Mouse (Mus musculus) MEL-GATA-1-ER (cell line): ENCODE measurements at regions not wholly inside any gene's neighbourhood (a gene's known extent, or its start where the extent isn't known, plus 50 kb on each side); places are given as distances from the start of the nearest gene placed in this dataset.
A peak's percentile ranks its signal among the peaks of the same experiment; 100 is the strongest.

Experiments used
- DNase-seq: peaks from one replicate; pipeline ENCODE4 v3.0.0-alpha.2; 2012; ENCODE audit warnings: low read depth; ENCODE audit errors: extremely low read depth

DNA sequence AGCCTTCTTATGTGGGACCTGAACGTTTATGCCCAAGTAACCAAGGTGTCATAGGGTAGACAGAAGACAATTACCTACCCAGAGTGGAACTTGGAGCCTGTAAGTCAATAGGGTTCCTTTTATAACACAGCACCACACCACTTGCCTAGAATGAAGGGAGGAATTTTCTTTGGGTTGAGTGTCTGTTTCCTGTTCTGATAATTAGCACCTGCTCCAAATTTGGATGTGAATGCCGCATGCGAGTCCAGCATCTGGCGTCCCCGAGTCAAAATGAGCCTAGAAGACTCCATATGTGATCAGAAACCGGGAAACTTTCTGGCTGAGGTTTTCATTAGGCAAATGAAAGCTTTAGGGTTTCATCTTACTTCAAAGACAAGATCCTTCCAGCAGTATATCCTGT lies 653.7 kb downstream of the Adgrl2 start:
- DNase-seq = no peak

GRCm38 (mm10) chr3:148336091-148336511 lies 654.3 kb downstream of the Adgrl2 start:
- peak; percentile 87 for DNase-seq

DNA sequence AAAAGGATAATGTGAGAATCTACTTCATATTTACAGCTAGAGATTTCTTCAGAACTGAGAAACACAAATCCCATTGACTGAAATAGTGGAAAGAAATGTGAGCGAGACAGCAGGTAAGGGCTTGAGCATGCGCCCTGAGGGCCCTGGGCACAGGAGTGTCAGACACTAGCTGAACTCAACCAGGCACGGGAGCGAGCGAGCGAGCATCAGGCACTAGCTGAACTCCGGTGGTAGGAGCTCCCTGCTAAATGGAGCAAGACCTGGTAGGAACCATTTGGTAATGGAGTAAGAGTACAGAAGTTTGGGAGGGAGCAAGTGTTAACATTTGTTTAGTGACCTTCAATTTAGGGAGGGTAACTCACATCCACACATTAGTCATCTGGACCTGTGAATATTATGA lies 654.7 kb downstream of the Adgrl2 start:
- no peak for DNase-seq

GRCm38 (mm10) chr3:148324911-148325621 lies 665.3 kb downstream of the Adgrl2 start:
- DNase-seq = no peak

DNA sequence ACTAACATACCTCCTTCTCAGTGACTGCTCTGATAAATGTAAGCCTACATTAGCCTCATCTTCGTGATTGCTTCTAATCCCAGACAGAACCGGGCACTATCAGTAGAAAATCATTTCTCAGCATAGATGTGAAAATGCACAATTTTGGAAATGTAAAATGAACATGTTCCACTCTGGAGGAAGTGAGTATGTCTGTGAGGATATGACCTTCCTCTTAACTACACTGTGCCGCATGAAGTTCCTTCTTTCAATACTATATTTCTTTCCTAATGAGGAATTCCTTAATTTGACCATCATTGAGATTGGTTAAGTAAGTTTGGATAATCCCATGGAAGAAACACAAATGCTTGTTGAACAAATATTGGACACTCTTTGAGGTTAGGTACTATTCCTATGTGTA lies 668.5 kb downstream of the Adgrl2 start:
- no peak for DNase-seq

DNA sequence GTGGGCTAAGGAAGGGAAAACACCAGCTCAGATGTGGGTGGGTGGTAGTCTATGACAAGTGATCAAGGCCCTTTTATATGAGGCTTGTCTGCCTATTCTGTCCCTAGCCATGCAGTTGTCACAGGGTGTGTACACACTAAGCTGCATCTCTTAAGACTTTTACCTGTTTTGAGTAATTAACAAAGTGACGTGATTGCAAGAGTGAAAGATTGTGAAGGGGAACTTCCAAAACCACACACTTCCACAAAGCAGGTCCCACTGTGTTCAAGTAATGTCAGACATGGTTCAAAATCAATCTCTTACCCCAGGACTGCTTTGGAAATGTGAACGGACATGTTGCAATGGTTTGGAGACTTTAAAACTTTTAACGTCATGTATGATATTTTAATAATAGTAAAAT lies 674.2 kb downstream of the Adgrl2 start:
- DNase-seq = no peak

- no peak for DNase-seq
These were observed 675.1 kb downstream of the Adgrl2 start for GRCm38 (mm10) chr3:148315286-148315685.

DNA sequence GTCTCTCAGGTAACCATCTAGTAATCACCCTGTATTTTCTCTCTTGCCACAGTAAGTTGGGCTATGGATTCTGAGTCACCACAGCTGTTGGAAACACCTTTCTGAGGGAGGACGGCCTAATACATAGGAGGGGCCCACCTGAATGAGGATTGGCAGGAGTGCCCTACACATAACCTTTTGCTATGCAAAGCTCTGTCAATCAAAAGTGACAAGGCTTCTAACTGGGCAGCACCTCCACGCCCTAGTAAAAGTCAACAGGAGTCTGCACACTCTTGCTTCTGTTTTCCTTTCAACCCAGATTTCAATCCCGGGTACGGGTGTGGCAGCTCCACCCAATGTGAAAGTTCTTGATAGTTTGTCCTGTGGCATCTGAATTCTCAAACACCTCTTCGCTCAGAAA lies 694.8 kb downstream of the Adgrl2 start:
- no peak for DNase-seq

GRCm38 (mm10) chr3:148278978-148279377 lies 711.4 kb downstream of the Adgrl2 start:
- no peak for DNase-seq

DNA sequence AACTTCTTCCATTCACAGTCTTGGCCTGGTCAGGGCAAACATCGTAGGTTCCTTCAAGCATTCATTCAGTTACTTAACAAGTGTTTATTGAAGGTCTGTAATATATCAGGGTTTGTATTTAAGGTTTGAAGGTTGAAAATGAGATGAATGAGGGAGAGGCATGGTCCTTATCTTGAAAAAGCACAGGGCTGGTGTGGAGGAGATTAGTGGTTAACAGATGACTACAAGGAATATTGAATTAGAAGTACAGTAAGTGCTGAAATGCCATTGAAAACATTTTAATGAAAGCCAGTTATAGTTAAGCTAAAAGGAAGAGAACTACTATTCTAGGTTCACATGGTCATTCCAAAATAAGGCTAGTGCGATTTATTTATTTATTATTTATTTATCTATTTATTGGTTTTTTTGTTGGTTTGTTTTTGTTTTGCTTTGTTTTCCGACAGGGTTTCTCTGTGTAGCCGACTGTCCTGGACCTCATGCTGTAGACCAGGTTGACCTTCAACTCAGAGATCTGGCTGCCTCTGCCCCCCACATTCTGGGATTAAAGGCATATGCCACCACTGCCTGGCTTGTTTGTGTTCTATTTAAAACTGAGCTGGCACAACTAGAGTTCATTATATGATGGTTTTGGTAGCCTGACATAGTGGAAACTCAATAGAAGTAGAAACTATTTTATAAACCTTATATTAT lies 718.1 kb downstream of the Adgrl2 start:
- peak; percentile 35 for DNase-seq

- DNase-seq = no peak
These were observed 721.5 kb downstream of the Adgrl2 start for GRCm38 (mm10) chr3:148268812-148269211.

DNA sequence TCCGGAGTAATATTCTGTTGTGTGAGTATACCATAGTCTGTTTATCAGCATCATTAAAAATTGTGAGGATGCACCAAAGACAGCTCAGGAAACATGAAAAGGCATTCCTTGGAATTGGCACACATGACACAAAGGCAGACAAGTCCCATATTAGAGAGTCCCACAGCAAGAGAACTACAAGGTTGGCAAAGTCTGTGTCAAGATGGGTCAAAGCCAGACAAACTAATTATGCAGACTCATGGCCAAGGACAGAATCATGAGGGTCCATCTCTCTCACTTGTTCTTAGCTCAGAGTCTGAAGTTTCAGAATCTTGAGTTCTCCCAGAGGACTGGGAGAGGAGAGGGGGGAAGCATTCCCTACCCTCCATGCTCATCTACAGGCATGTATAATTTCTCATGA lies 731.1 kb downstream of the Adgrl2 start:
- no peak for DNase-seq

GRCm38 (mm10) chr3:148248617-148249016 lies 741.7 kb downstream of the Adgrl2 start:
- DNase-seq = no peak

- DNase-seq = no peak
These were observed 743.6 kb downstream of the Adgrl2 start for GRCm38 (mm10) chr3:148246786-148247185.

DNA sequence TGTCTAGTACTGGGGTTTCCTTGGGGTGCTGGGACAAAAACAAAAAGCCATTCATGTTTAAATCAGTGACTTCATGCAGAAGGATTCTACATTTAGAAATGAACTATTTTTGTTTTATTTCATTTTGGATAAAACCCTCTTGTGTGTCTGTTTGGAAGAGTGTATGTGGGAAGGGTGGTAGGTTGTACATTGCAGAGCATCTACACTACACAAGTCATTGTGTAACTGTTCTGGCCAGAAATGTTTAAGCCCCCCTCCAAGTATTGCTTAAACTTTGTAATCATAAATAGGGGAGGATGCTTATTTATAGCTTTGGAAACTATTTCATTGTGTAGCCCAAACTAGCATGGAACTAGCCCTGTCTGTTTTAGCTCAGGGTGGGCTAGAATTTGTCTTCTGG lies 752.3 kb downstream of the Adgrl2 start:
- no peak for DNase-seq

- no peak for DNase-seq
These were observed 752.8 kb downstream of the Adgrl2 start for GRCm38 (mm10) chr3:148237555-148237954.

GRCm38 (mm10) chr3:148233616-148234015 lies 756.7 kb downstream of the Adgrl2 start:
- no peak for DNase-seq

DNA sequence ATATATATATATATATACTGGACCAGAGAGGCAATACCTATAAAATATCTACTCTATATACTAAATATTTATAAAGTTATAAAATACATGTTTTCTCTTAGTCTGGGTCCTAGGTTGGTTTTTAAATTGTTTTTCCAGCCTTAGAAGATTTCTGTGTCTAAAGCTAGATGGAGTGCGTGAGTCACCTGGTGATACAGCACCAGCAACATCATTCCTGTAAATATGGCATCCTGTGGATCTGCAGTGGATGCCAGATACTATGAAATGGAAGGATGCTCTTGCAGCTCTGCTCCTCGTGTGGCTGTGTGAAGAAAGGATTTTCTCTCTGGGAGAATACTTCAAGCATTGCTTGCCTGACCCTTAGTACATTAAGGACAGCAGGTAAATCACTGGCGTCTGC lies 761.2 kb downstream of the Adgrl2 start:
- no peak for DNase-seq

DNA sequence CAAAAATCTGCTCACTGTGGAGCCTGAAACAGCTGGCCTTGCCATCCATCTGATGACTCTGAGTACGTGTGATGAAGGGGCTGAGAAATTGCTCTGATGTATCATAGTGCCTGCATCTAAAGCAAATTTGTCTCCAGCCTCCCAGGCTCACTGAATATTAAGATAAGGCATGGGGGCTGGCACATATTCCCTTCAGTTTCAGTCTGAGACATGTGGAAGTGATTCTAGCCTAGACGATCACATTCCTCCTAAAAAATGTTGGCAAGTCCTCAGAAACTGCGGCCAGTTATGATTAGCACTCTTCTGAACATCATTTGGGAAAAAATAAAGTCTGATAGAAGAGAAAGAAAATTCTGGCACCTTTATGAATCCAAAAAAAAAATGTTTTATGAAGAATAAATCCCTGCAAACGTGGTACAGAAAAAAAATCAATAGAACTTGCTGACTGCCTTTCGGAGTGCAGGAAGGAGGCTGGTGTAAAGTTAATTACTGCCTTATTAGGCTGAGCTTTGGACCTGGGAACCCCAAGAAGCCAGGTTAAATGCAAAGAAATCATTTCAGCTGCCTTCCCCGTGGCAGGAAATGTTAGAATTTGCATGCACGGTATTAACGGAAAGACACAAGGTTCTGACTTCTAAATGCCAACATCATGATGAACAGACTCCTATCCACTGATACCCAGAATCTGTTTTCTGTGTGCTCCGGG lies 762.2 kb downstream of the Adgrl2 start:
- DNase-seq = no peak

DNA sequence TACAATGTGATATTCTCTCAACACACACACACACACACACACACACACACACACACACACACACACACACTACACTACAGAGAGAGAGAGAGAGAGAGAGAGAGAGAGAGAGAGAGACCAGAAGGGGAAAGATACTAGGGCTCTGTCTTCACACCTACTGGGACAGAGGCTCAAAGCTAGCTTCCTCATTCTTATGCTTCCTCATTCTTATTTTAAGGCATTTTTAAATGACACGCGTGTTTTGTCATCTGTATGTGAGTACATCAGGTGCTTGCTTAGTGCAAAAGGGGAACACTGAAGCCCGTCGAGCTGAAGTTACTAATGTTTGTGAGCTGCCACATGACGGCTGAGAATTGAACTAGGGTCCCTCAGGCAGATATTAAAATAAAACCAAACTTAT lies 769.5 kb downstream of the Adgrl2 start:
- peak; percentile 83 for DNase-seq

DNA sequence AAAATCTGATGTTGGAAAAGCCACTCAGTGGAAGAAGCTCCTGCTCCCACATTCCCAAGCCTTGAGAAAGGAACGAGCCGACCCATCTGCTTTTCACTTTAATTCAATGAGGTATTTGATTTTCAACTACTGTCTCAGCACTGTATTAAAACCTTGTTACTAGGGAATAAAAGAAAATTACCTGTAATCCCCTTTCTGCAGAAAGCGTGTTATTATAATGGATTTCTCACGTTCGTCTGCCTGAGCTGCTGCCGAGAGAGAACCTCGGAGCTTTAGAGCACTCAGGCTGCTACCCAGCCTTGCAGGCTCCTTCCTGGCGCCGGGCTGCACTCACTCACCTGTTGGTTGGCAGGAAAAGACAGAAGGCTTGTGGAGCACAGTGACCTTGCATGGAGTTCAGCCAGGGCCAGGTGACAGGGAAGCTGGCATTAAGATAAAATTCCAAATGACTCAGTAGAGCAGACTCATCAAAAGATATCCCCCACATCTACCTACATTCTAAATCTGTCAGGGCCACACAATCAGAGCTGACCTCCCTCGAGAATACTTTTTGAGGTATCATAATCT lies 770.2 kb downstream of the Adgrl2 start:
- DNase-seq = no peak

GRCm38 (mm10) chr3:148202148-148202547 lies 788.2 kb downstream of the Adgrl2 start:
- DNase-seq = no peak
